Mouse (Mus musculus): ENCODE data around the gene Isl2.

The Isl2 gene

GRCm38 (mm10) chr9:55538377-55538776 lies at the start of gene Isl2:
Gene Isl2 (plus strand): TSS chr9:55538672.
- no peak for DNase-seq (ENCODE audit: low read depth, low spot score)

DNA sequence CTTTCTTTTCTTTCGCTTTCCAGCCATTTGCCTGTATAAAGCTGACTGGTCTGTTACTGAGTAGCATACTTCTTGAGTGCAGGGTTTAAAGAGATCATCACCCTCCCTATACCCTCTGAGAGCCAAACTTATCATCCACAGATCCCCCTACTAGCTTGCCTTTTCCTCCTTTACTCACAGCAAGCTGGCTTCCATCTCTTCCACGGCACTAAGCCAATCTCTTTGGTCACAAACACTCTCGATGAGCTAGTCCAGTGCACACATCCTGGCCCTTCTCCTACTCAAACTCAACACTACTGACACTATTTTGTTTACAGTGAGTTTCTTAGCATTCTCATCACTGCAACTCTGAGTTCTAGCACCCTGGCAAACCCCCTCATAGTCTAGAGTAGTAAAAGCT lies 30.6 kb upstream of the Isl2 start:
- DNase-seq (ENCODE audit: low read depth, low spot score), result no peak

DNA sequence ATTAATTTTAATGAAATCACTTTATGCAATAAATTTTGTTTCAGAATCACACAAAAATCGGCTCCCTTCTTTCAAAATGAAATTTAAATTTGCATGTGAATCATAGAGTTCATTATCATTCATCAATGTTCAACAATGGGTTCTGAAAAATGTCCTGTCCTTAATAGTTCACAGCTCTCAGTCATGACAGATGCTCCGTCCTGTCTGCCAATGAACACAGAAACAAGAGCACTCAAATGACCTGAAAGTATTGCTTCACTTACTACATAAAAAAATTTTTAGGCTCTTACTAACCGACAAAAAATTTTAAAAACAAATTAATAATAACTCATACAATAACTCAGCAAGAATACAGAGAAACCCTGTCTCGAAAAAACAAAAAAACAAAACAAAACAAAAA lies 29.8 kb upstream of the Isl2 start:
- no peak for DNase-seq (ENCODE audit: low read depth, low spot score)

DNA sequence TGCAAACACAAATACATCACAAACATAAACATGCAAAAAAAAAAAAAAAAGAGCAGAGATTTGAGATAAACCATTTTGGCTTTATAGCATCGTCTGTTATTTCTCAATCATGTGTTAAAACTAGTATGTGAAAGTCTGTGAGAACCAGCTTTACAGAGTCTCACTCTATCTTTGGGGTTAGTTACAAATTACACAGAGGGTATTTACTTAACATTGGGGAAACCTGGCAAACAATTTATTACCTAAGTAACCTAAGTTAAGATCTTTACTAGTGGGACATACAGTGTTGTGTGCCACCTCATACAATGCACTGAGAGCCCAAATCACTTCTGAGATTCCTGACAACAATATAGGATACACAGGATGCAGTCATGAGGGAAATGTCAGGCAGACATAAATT lies 28.7 kb upstream of the Isl2 start:
- no peak for DNase-seq (ENCODE audit: low read depth, low spot score)

DNA sequence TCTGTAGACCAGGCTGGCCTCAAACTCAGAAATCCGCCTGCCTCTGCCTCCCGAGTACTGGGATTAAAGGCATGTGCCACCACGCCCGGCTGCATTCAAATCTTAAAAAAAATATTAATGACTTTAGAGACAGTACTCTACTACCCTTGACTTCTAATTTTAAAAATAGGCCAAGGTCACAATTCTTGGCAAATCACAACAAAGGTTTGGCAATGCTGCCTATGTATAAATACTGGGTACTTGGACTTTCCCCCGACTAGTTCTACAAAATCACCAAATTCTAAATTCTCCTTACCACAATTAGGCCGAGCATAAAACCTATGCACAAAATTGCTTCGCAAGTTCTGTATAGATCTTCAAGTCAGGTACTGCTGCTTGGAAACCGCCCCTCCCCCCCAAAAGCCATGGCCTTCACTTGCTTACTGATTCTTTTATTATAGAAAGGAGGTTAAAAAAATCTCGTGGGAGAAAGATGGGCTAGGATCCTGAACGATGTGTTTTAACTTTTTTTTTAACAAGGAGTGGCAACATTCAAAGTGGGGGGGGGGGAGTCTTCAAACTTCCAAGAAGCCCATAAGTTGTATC lies 27.7 kb upstream of the Isl2 start:
- no peak for DNase-seq (ENCODE audit: low read depth, low spot score)

DNA sequence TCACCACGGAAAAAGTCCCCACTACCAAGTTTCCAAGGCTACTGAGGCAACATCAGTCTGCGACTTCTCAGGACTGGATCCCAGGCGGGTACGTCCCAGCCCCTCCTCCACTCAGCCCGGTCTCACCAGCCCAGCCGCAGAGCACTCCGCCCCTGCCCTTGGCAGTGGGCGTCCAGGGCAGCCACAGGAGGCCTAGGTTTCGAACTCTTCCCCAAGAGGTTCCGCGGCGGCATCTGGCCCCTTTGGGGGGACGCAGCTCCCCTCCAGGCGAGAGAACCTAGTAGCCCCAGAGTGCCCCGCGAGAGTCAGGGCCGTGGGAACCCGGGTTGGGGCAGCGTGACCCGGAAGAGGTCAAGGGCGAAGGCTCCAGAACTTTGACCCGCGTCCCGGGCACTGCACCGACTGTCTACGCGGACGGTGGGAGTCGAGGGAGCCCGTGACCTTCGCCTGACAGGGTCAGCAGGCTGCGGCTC lies 26.9 kb upstream of the Isl2 start:
- DNase-seq (ENCODE audit: low read depth, low spot score), result peak; percentile 52

DNA sequence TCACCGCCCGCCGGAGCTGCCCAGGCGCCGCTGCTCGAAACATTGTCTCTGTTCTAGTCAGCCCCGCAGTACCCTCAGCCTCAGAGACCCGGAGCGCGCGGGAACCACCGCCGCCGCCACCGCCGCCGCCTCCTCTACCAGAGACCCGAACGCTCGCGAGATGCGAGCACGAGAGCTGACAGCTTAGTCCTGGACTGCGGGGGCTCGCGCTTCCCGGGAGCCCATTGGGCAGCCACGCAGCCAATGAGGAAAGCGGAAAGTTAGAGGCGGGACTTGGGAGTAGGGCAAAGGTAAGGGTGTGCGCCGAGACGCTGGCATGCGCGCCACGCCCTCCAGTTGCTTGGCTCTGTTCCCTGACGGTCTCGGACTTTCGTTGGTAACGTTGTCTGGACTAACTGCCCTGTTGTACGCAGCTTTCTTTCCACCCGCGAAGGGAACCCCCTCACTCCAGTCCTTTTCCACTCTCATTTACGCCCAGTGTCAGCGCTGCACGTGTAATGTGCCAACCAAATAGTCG lies 26.4 kb upstream of the Isl2 start, which contains the start of gene Etfa:
Gene Etfa (minus strand): TSS at position 217 of the 517 bp plus-strand sequence.
- peak; percentile 98 for DNase-seq (ENCODE audit: low read depth, low spot score)

DNA sequence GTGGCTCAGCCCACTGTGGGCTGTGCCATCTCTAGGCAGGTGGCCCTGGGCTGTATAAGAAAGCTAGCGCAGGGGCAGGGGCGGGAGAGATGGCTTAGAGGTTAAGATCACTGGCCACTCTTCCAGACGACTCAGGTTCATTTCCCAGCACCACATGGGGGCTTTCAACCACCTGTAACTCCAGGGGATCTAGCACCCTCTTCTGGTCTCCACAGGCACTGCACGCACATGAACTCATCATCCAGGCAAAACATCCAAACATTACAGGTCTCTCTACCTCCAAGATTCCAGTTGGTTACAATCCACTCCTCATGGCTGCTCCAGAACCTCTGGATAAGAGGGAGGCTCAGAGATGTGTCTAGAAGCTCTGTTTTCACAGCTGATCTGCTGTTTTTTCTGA lies 12.8 kb upstream of the Isl2 start:
- DNase-seq (ENCODE audit: low read depth, low spot score), result no peak

DNA sequence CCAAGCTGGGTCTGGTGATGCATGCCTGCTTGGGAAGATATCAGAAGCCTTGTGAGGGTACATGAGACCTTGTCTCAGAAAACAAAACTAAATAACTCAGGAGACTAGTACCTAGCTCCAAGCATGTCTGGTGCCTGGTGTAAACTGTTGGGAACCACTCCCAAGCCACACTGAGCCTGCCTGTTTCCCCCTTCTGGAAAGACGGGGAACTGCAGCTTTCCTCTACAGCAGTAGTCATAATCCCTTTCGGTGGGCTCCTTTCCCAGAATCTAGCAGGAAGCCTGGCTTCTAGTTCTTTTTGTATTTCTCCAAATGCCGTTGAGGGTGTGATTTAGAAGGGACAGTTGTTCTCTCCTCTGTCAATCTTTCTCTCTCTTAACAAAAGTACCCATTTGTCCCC lies 2.6 kb upstream of the Isl2 start:
- DNase-seq (ENCODE audit: low read depth, low spot score), result peak; percentile 73

DNA sequence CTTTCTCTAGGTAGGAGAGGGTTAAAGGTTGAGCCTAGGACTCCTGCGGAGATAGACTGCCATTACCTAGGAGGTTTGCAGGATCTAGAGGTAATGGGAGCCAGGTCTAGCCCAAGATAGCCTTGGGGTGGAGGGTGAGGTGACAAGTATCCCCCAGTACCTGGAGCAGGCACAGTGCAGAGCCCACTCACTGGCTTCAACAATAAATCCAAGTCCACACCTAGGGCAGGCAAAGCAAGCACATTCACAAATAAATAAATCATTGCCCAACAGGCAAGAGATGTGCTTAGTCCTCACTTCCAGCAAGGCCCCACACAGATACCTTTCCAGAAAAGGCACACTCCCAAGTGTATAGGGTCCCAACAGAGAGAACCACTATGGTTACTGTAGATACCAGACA lies 534 bp downstream of the Isl2 start:
- no peak for DNase-seq (ENCODE audit: low read depth, low spot score)

DNA sequence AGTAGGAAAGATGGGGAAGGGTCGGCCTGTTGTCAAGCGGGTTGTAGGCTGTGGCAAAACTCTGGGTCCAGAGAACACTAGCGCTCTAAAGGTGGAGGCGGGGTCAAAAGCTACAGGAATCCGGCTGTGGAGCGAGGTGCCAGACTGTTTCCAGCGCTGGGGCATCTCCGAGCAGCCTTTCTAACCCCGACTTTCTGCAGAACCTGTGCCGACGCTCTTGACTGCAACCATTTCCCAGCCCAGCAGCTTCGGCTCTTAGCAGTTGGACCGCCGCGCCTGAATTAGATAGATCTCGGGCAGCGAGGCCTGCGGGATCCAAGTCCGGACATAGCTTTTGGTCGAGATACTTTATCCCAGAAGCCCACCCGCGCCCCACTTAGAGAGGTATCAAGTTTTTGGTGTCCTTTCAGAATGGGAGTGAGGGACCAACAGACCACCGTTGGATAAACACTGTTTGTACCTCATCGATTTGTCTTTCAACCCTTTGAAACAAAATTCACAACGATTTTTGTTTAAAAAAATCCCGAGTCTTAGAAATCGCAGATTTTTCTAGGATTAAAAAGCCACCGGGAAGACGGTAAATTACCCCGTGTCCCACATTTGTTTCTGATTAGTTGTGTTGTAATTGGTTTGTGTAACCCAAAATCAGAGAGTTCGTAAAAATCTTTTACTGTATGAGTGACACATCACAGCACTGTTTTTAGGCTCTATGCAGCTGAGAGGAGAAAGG lies 1.4 kb downstream of the Isl2 start:
- DNase-seq (ENCODE audit: low read depth, low spot score), result no peak

DNA sequence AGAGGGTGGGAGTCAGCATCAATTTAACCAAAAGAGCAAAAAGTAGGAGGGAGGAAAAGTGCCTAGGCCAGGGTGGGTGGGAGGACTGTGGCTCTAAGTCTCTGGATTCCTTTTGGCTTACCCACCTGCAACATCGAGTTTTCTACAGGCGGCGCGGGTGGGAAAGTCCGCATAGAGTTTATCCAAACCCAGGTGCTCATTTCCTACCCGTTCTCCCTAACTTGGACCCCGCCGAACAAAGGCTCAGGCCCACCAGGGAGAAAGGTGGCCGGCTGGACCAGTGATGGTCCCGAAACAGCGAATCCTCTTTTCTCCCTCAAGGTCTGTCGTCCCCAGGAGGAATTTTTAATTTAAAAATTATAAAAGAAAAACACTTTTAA lies 1.9 kb downstream of the Isl2 start:
- DNase-seq (ENCODE audit: low read depth, low spot score), result no peak

DNA sequence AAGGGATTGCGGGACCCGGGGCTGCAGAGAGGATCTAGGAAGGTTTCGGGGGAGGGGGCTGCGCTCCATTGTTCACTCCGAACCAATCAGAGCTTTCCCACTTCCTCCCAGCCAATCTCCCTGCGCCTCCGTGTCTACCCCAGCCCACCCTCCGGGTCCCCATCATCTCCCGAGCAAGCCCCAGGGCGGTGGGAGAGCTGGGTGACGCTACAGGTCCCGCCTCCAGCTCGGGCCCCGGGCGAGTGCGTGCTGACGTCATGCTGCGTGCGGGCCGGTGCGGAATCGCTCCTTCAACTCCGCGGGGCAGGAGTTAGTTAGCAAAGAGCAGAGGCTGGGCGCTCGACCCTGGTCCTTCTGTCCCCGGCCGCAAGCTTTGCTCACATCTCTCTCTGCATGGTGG lies 2.4 kb downstream of the Isl2 start:
- peak; percentile 94 for DNase-seq (ENCODE audit: low read depth, low spot score)

- DNase-seq (ENCODE audit: low read depth, low spot score), result no peak
Observed at GRCm38 (mm10) chr9:55541681-55542365, 3.4 kb downstream of the Isl2 start.

DNA sequence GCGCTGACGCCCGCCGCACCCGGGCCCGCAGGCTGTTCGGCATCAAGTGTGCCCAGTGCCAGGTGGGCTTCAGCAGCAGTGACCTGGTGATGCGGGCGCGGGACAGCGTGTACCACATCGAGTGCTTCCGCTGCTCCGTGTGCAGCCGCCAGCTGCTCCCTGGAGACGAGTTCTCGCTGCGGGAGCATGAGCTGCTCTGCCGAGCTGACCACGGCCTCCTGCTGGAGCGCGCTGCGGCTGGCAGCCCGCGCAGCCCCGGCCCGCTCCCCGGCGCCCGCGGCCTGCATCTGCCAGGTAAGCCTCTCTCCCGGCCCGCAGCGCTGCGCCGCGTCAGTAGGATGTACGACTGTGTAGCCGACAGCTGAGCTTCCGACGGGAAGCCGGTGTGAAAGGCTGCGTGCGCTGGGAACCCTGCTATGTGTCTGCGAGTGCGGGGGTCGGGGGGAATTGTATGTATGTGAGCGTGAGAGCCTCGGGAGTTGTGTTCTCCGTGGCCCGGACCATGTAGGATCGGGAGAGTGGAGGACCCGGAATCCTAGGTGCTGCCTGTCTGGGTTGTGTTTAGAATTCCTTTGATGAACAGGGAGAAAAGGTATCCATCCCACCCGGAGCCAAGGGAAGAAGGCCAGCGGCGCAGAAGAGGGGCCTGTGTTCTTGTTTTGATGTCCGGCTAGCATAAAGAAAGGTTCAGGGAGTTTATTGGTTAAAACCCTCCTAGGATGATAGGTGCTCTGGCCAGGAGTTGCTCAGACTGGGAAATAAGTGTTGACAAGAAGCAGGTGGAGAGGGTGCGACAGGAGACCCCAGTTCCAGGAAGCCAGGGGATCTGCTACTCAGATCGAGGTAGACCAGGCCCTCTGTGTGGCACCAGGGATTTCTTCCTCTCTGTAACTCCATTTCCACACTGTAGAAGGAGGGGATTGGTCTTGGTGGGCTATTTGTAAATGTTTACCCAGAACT lies 4.2 kb downstream of the Isl2 start:
- no peak for DNase-seq (ENCODE audit: low read depth, low spot score)

- DNase-seq (ENCODE audit: low read depth, low spot score), result no peak
Observed at GRCm38 (mm10) chr9:55543336-55543702, 4.8 kb downstream of the Isl2 start.

DNA sequence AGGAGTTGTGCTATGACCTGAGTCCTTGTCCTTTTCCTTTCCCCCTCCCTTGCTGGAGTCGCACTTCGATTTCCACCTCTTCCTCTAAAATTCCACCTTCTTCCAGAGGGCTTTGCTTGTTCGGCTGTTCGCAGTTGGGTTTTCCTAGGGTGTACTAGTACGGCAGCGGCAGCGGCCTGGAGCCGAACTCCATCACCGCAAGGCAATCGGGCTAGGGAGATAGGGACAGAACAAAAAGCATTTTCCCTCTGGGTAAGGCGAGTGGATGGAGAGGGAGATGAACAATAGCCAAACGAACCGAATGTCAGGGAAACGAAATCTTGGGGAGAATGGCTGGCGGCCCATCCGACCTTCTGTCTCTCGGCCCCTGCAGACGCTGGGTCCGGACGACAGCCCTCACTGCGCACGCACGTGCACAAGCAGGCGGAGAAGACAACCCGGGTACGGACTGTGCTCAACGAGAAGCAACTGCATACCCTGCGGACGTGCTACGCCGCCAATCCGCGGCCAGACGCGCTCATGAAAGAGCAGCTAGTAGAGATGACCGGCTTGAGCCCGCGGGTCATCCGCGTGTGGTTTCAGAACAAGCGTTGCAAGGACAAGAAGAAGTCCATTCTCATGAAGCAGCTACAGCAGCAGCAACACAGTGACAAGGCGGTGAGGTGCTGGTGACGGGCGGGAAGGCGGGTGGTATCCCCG lies 5.4 kb downstream of the Isl2 start:
- peak; percentile 66 for DNase-seq (ENCODE audit: low read depth, low spot score)

GRCm38 (mm10) chr9:55544861-55545555 lies 6.5 kb downstream of the Isl2 start:
- DNase-seq (ENCODE audit: low read depth, low spot score), result no peak

DNA sequence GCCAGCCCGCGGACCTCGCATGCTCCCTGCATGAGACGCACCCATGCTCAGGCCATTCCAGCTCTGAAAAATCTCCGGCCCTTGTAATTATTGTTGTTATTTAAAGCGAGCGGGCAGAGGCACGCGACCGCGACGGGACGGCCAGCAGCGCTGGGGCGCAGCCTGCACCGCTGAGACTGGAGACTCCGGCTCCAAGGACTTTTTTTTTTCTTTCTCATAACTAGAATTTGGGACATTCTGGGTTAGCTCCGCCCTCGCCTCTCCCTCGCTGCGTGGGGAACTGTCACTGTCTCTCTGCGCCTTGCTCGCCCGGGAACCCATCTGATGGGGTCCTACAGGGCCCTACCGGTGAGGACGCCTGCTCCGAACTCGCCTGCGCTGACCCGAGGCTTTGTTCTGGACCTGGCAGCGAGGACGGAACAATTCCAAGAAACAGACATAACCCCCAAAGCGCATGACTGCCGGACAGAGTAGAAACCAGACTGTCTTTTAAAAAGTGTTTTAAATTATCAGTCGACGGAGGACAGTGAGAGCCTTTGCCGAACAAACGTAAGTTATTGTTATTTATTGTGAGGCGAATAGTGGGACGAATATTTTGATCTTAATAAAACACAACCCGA lies 7.2 kb downstream of the Isl2 start:
- no peak for DNase-seq (ENCODE audit: low read depth, low spot score)
